Mouse (Mus musculus): ENCODE measurements around the gene 9030612E09Rik. TPM values are rescaled to one million over a fixed set of nuclear protein-coding genes. Genes with fewer than 3 reads are reported as not detected.
A peak's percentile ranks its signal among the peaks of the same experiment; 100 is the strongest.

9030612E09Rik gene
- not detected in 2 replicates for polyA plus RNA-seq (2012; ENCODE audit: insufficient read depth, insufficient read length, missing spikeins)

GRCm38 (mm10) chr10:43174326-43175155 is at the start of gene 9030612E09Rik, which contains the start of gene Sobp:
TSS of gene 9030612E09Rik (plus strand) at chr10:43174704.
TSS of gene Sobp (minus strand) at chr10:43174530.
- TF ChIP-seq POLR2A (IDR thresholded peaks at IDR 0.05; ENCODE audit: borderline replicate concordance, low read depth, low read length): no peak
- Histone ChIP-seq H3K4me3 (ENCODE audit: insufficient read depth, low read length) (peak within 1 kb of the TSS; percentile 61), H3K4me1 (ENCODE audit: control insufficient read depth, insufficient read depth, low read length) (no peaks in the 10 kb centered on the region), H3K27ac (ENCODE audit: insufficient read depth, low read depth, low read length) (no peak within 1 kb of the TSS)

- no peak overlapping the region for H3K4me3 ChIP-seq (ENCODE audit: insufficient read depth, low read length)
- TF ChIP-seq CTCF (IDR thresholded peaks at IDR 0.05; ENCODE audit: low read depth, low read length) (no peak), POLR2A (IDR thresholded peaks at IDR 0.05; ENCODE audit: borderline replicate concordance, low read depth, low read length) (no peak)
- H3K4me1 ChIP-seq (ENCODE audit: control insufficient read depth, insufficient read depth, low read length): peaks cover under 1% of the 10 kb centered on the region; the same call in 1 of the 2 replicates
- no peak overlapping the region for H3K27ac ChIP-seq (ENCODE audit: insufficient read depth, low read depth, low read length)
These were observed 45.8 kb upstream of the 9030612E09Rik start for GRCm38 (mm10) chr10:43128750-43129149.

GRCm38 (mm10) chr10:43134027-43134426 is 40.5 kb upstream of the 9030612E09Rik start:
- Histone ChIP-seq H3K4me3 (ENCODE audit: insufficient read depth, low read length) (no peak overlapping the region), H3K4me1 (ENCODE audit: control insufficient read depth, insufficient read depth, low read length) (no peaks in the 10 kb centered on the region), H3K27ac (ENCODE audit: insufficient read depth, low read depth, low read length) (no peak overlapping the region)
- no peak for TF ChIP-seq POLR2A (IDR thresholded peaks at IDR 0.05; ENCODE audit: borderline replicate concordance, low read depth, low read length)

- Histone ChIP-seq H3K27ac (ENCODE audit: insufficient read depth, low read depth, low read length) (no peak overlapping the region), H3K4me1 (ENCODE audit: control insufficient read depth, insufficient read depth, low read length) (no peaks in the 10 kb centered on the region), H3K4me3 (ENCODE audit: insufficient read depth, low read length) (no peak overlapping the region)
- no peak for TF ChIP-seq CTCF (IDR thresholded peaks at IDR 0.05; ENCODE audit: low read depth, low read length)
- TF ChIP-seq POLR2A (IDR thresholded peaks at IDR 0.05; ENCODE audit: borderline replicate concordance, low read depth, low read length): no peak
These were observed 31.3 kb upstream of the 9030612E09Rik start for GRCm38 (mm10) chr10:43143173-43143572.

- Histone ChIP-seq H3K4me1 (ENCODE audit: control insufficient read depth, insufficient read depth, low read length) (no peaks in the 10 kb centered on the region), H3K27ac (ENCODE audit: insufficient read depth, low read depth, low read length) (no peak overlapping the region), H3K4me3 (ENCODE audit: insufficient read depth, low read length) (no peak overlapping the region)
- TF ChIP-seq POLR2A (IDR thresholded peaks at IDR 0.05; ENCODE audit: borderline replicate concordance, low read depth, low read length) (no peak), CTCF (IDR thresholded peaks at IDR 0.05; ENCODE audit: low read depth, low read length) (no peak)
These were observed 26.0 kb upstream of the 9030612E09Rik start for GRCm38 (mm10) chr10:43148456-43148855.

GRCm38 (mm10) chr10:43152643-43153042 is 21.9 kb upstream of the 9030612E09Rik start:
- no peak for TF ChIP-seq POLR2A (IDR thresholded peaks at IDR 0.05; ENCODE audit: borderline replicate concordance, low read depth, low read length)
- TF ChIP-seq CTCF (IDR thresholded peaks at IDR 0.05; ENCODE audit: low read depth, low read length): no peak
- Histone ChIP-seq H3K27ac (ENCODE audit: insufficient read depth, low read depth, low read length) (no peak overlapping the region), H3K4me1 (ENCODE audit: control insufficient read depth, insufficient read depth, low read length) (no peaks in the 10 kb centered on the region), H3K4me3 (ENCODE audit: insufficient read depth, low read length) (no peak overlapping the region)

GRCm38 (mm10) chr10:43155046-43155560 is 19.4 kb upstream of the 9030612E09Rik start:
- Histone ChIP-seq H3K27ac (ENCODE audit: insufficient read depth, low read depth, low read length) (no peak overlapping the region), H3K4me3 (ENCODE audit: insufficient read depth, low read length) (no peak overlapping the region), H3K4me1 (ENCODE audit: control insufficient read depth, insufficient read depth, low read length) (no peaks in the 10 kb centered on the region)
- TF ChIP-seq CTCF (IDR thresholded peaks at IDR 0.05; ENCODE audit: low read depth, low read length): no peak
- no peak for TF ChIP-seq POLR2A (IDR thresholded peaks at IDR 0.05; ENCODE audit: borderline replicate concordance, low read depth, low read length)

- no peak overlapping the region for H3K27ac ChIP-seq (ENCODE audit: insufficient read depth, low read depth, low read length)
- H3K4me1 ChIP-seq (ENCODE audit: control insufficient read depth, insufficient read depth, low read length): no peaks in the 10 kb centered on the region
- no peak overlapping the region for H3K4me3 ChIP-seq (ENCODE audit: insufficient read depth, low read length)
- TF ChIP-seq CTCF (IDR thresholded peaks at IDR 0.05; ENCODE audit: low read depth, low read length) (no peak), POLR2A (IDR thresholded peaks at IDR 0.05; ENCODE audit: borderline replicate concordance, low read depth, low read length) (no peak)
These were observed 15.6 kb upstream of the 9030612E09Rik start for GRCm38 (mm10) chr10:43158917-43159316.

GRCm38 (mm10) chr10:43159333-43159732 is 15.2 kb upstream of the 9030612E09Rik start:
- no peak overlapping the region for H3K4me3 ChIP-seq (ENCODE audit: insufficient read depth, low read length)
- H3K4me1 ChIP-seq (ENCODE audit: control insufficient read depth, insufficient read depth, low read length): no peaks in the 10 kb centered on the region
- no peak for TF ChIP-seq POLR2A (IDR thresholded peaks at IDR 0.05; ENCODE audit: borderline replicate concordance, low read depth, low read length)
- no peak for TF ChIP-seq CTCF (IDR thresholded peaks at IDR 0.05; ENCODE audit: low read depth, low read length)
- H3K27ac ChIP-seq (ENCODE audit: insufficient read depth, low read depth, low read length): no peak overlapping the region

- TF ChIP-seq POLR2A (IDR thresholded peaks at IDR 0.05; ENCODE audit: borderline replicate concordance, low read depth, low read length) (no peak), CTCF (IDR thresholded peaks at IDR 0.05; ENCODE audit: low read depth, low read length) (no peak)
These were observed 12.2 kb upstream of the 9030612E09Rik start for GRCm38 (mm10) chr10:43162318-43162717.

More at GRCm38 (mm10) chr10:43162318-43162717, 12.2 kb upstream of the 9030612E09Rik start:
- Histone ChIP-seq H3K4me3 (ENCODE audit: insufficient read depth, low read length) (no peak overlapping the region), H3K4me1 (ENCODE audit: control insufficient read depth, insufficient read depth, low read length) (no peaks in the 10 kb centered on the region), H3K27ac (ENCODE audit: insufficient read depth, low read depth, low read length) (no peak overlapping the region)
